Mouse (Mus musculus): Measurements from ENCODE around the gene Pacs1.

DNA sequence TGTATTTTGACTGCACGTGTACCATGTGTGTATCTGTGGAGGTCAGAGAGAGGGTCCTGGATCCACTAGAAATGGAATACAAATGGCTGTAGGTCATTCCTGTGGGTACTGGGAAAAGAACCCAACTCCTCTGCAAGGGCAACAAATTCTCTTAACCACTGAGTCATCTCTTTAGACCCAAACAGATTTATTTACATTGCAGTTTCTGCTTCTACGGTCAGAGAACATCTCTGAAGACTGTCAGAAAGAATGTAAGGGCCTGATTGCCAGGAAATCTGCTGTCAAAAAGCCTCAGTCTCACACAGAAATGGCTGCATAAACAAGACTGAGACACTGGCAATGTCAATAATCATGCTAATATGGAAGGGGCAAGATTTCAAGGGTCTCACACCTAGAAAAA is 51.0 kb downstream of the Pacs1 start:
- no peak for TF ChIP-seq CTCF (IDR thresholded peaks at IDR 0.05; ENCODE audit: low read depth, low read length)
- no peak for TF ChIP-seq POLR2A (IDR thresholded peaks at IDR 0.05; ENCODE audit: extremely low read depth, insufficient read depth, low read length)

All from liver, adult 2 months (tissue).